Mouse (Mus musculus) lung, embryonic 14.5 days (tissue): ENCODE data around the gene Palm. TPM values are rescaled to one million over a fixed set of nuclear protein-coding genes. Genes with fewer than 3 reads are reported as not detected.
A peak's percentile ranks its signal among the peaks of the same experiment; 100 is the strongest.

ENCODE experiments used
- ATAC-seq: fragments of 200-750 bp; cut with Nextera tagmentation; 2 replicates; pipeline ENCODE4 v1.8.0; 2017; ENCODE audit warnings: mild to moderate bottlenecking, moderate TSS enrichment, moderate library complexity; ENCODE audit not compliant: insufficient read depth
- DNase-seq: peaks from one replicate; pipeline ENCODE4 v3.0.0-alpha.2; 2015
- H3K27ac ChIP-seq: fragments of 300-500 bp; sonication (generic); 2 replicates; pipeline ENCODE4 v1.5.1; 2014; ENCODE audit warnings: low read depth, mild to moderate bottlenecking, moderate library complexity
- H3K27me3 ChIP-seq: fragments of 300-500 bp; sonication (generic); 2 replicates; pipeline ENCODE4 v1.6.1; 2014; ENCODE audit warnings: low read length, control low read depth; ENCODE audit not compliant: insufficient read depth
- H3K36me3 ChIP-seq: fragments of 300-500 bp; sonication (generic); 2 replicates; pipeline ENCODE4 v1.6.1; 2014; ENCODE audit warnings: control low read depth; ENCODE audit not compliant: insufficient read depth
- H3K4me1 ChIP-seq: fragments of 300-500 bp; sonication (generic); 2 replicates; pipeline ENCODE4 v1.6.1; 2014; ENCODE audit warnings: antibody characterized with exemption, control low read depth; ENCODE audit not compliant: insufficient read depth
- H3K4me2 ChIP-seq: fragments of 300-500 bp; sonication (generic); 2 replicates; pipeline ENCODE4 v1.6.1; 2014; ENCODE audit warnings: mild to moderate bottlenecking
- H3K4me3 ChIP-seq: fragments of 300-500 bp; sonication (generic); 2 replicates; pipeline ENCODE4 v1.5.1; 2014; ENCODE audit warnings: low read depth, low read length
- H3K9ac ChIP-seq: fragments of 300-500 bp; sonication (generic); 2 replicates; pipeline ENCODE4 v1.6.1; 2014
- H3K9me3 ChIP-seq: fragments of 300-500 bp; sonication (generic); 2 replicates; pipeline ENCODE4 v1.6.1; 2016; ENCODE audit warnings: low read depth, low read length, control low read depth
- CTCF ChIP-seq: IDR thresholded peaks from 2 replicates; pipeline ENCODE4 v1.5.1; 2016; ENCODE audit warnings: antibody characterized with exemption, low read depth
- WGBS: fragments of 180-500 bp; shearing (Covaris S2); extraction: QIAGEN DNeasy Blood & Tissue Kit; methylation state at CpG from one replicate; pipeline ENCODE4 v1.1.7; 2014; 5-methylcytosine and 5-hydroxymethylcytosine counted together
- polyA plus RNA-seq: library from polyadenylated mRNA; unstranded; fragments of >200 nt; fragmentation: Nextera tagmentation; extraction: Ambion mirVana; gene quantifications from 2 replicates; pipeline ENCODE4 v1.2.1, GENCODE M21; 2014

The Palm gene
- polyA plus RNA-seq, 1 experiment from 2014 or later = 72.4 TPM

- H3K4me3 ChIP-seq = no peak overlapping the region
- 33% methylated on average over 7 of the region's 7 CpGs for WGBS
- H3K27me3 ChIP-seq = 0 out of 2 replicates have a peak, but pooled peaks cover 5% of the 10 kb centered on the region
- TF ChIP-seq CTCF = peak; percentile 89
- no peaks in the 10 kb centered on the region for H3K36me3 ChIP-seq
- DNase-seq (peak; percentile 91), ATAC-seq (no peak)
- H3K4me1 ChIP-seq = no peaks in the 10 kb centered on the region
- no peak overlapping the region for H3K9ac ChIP-seq
- H3K4me2 ChIP-seq = no peak overlapping the region
- no peak overlapping the region for H3K27ac ChIP-seq
- H3K9me3 ChIP-seq = no peaks in the 10 kb centered on the region
Observed at GRCm38 (mm10) chr10:79788386-79789158, 4.8 kb upstream of the Palm start.

- ATAC-seq = no peak
- H3K4me3 ChIP-seq = no peak overlapping the region
- H3K27ac ChIP-seq = no peak overlapping the region
- TF ChIP-seq CTCF = no peak
- no peak overlapping the region for H3K4me2 ChIP-seq
- H3K9ac ChIP-seq = no peak overlapping the region
- no peaks in the 10 kb centered on the region for H3K36me3 ChIP-seq
- 0 out of 2 replicates have a peak, but pooled peaks cover 5% of the 10 kb centered on the region for H3K27me3 ChIP-seq
- no peak for DNase-seq
- 48% methylated on average over 2 of the region's 2 CpGs for WGBS
- H3K4me1 ChIP-seq = peaks cover 3% of the 10 kb centered on the region
- H3K9me3 ChIP-seq = no peaks in the 10 kb centered on the region
Observed at GRCm38 (mm10) chr10:79789581-79789980, 3.8 kb upstream of the Palm start.

GRCm38 (mm10) chr10:79790861-79791260, 2.5 kb upstream of the Palm start, which contains the start of gene Prss57:
Prss57 (minus strand) TSS chr10:79790961.
- Histone ChIP-seq H3K27ac (no peak within 1 kb of the TSS), H3K4me3 (no peak within 1 kb of the TSS)

GRCm38 (mm10) chr10:79792339-79793040, 882 bp upstream of the Palm start:
- 65% methylated on average over 5 of the region's 5 CpGs for WGBS
- no peaks in the 10 kb centered on the region for H3K9me3 ChIP-seq
- no peak overlapping the region for H3K27ac ChIP-seq
- no peaks in the 10 kb centered on the region for H3K36me3 ChIP-seq
- no peak overlapping the region; the same call in 1 of the 2 replicates for H3K4me2 ChIP-seq
- 0 out of 2 replicates have a peak overlapping the region, but pooled peaks have one; percentile 88 for H3K9ac ChIP-seq
- ATAC-seq (no peak), DNase-seq (no peak)
- H3K4me1 ChIP-seq = peaks cover 7% of the 10 kb centered on the region
- H3K27me3 ChIP-seq = no peaks in the 10 kb centered on the region
- 0 out of 2 replicates have a peak overlapping the region, but pooled peaks have one; percentile 92 for H3K4me3 ChIP-seq
- no peak for TF ChIP-seq CTCF

More at GRCm38 (mm10) chr10:79790861-79791260, 2.5 kb upstream of the Palm start, which contains the start of gene Prss57:
- Histone ChIP-seq H3K36me3 (no peaks in the 10 kb centered on the region), H3K9ac (no peak within 1 kb of the TSS), H3K27me3 (no peaks in the 10 kb centered on the region), H3K4me1 (peaks cover 7% of the 10 kb centered on the region), H3K9me3 (no peaks in the 10 kb centered on the region), H3K4me2 (no peak within 1 kb of the TSS)
- no peak for DNase-seq
- no peak for TF ChIP-seq CTCF
- ATAC-seq = no peak
- 70% methylated on average over 4 of the region's 4 CpGs for WGBS

GRCm38 (mm10) chr10:79793738-79794490, 542 bp downstream of the Palm start:
- no peaks in the 10 kb centered on the region for H3K36me3 ChIP-seq
- H3K4me3 ChIP-seq = peak overlapping the region; percentile 92
- no peaks in the 10 kb centered on the region for H3K27me3 ChIP-seq
- H3K4me2 ChIP-seq = peak overlapping the region; percentile 95
- 1% methylated on average over 38 of the region's 38 CpGs for WGBS
- peak overlapping the region; percentile 80; the same call in 1 of the 2 replicates for H3K27ac ChIP-seq
- H3K9ac ChIP-seq = peak overlapping the region; percentile 88
- ATAC-seq = peak; percentile 60
- no peaks in the 10 kb centered on the region for H3K9me3 ChIP-seq
- TF ChIP-seq CTCF = no peak; the same call in 1 of the 2 replicates
- peaks cover 7% of the 10 kb centered on the region for H3K4me1 ChIP-seq
- peak; percentile 64 for DNase-seq

- ATAC-seq = peak; percentile 56; the same call in 1 of the 2 replicates
Observed at GRCm38 (mm10) chr10:79794491-79794931, 1.1 kb downstream of the Palm start.

More at GRCm38 (mm10) chr10:79794491-79794931, 1.1 kb downstream of the Palm start:
- no peaks in the 10 kb centered on the region for H3K36me3 ChIP-seq
- H3K4me3 ChIP-seq = peak overlapping the region; percentile 92
- H3K9ac ChIP-seq = peak overlapping the region; percentile 88
- H3K4me1 ChIP-seq = peaks cover 7% of the 10 kb centered on the region
- H3K27me3 ChIP-seq = no peaks in the 10 kb centered on the region
- no peak for TF ChIP-seq CTCF
- H3K4me2 ChIP-seq = peak overlapping the region; percentile 95
- peak overlapping the region; percentile 80; the same call in 1 of the 2 replicates for H3K27ac ChIP-seq
- WGBS = 9% methylated on average over 10 of the region's 10 CpGs
- DNase-seq = peak; percentile 52
- H3K9me3 ChIP-seq = no peaks in the 10 kb centered on the region
